Mouse (Mus musculus) bone marrow, adult 2 months (tissue): ENCODE data around the gene Agxt2. TPM values are rescaled to one million over a fixed set of nuclear protein-coding genes. Genes with fewer than 3 reads are reported as not detected.

Experiments used
- H3K27ac ChIP-seq: fragments of 200-500 bp; 2 replicates; pipeline ENCODE4 v1.5.1; 2012; ENCODE audit warnings: low read depth, mild to moderate bottlenecking, control low read depth, inconsistent platforms, low read length; ENCODE audit not compliant: control insufficient read depth, poor library complexity, insufficient read depth
- H3K4me1 ChIP-seq: fragments of 200-500 bp; 2 replicates; pipeline ENCODE4 v1.6.1; 2011; ENCODE audit warnings: low read length; ENCODE audit not compliant: control insufficient read depth, insufficient read depth
- H3K4me3 ChIP-seq: fragments of 200-500 bp; replicated peaks from 2 replicates; pipeline ENCODE3; 2011; ENCODE audit warnings: mild to moderate bottlenecking, low read depth, low read length, control low read depth; ENCODE audit not compliant: control insufficient read depth
- CTCF ChIP-seq: fragments of 200-500 bp; IDR thresholded peaks from 2 replicates; pipeline ENCODE4 v1.5.1; 2011; ENCODE audit warnings: low read length, control low read depth; ENCODE audit not compliant: control insufficient read depth, insufficient read depth
- POLR2A ChIP-seq: fragments of 200-500 bp; IDR thresholded peaks from 2 replicates; pipeline ENCODE4 v1.6.1; 2011; ENCODE audit warnings: low read depth, mild to moderate bottlenecking, control low read depth, low read length, borderline replicate concordance; ENCODE audit not compliant: control insufficient read depth
- WGBS: fragments of 180-500 bp; shearing (Covaris S2); methylation state at CpG from one replicate; pipeline ENCODE4 v1.1.7; 2018; 5-methylcytosine and 5-hydroxymethylcytosine counted together
- polyA plus RNA-seq: library from polyadenylated mRNA; stranded (reverse); fragments of >200 nt; gene quantifications from 2 replicates; pipeline ENCODE4 v1.2.4, GENCODE M21; 2011; ENCODE audit warnings: low replicate concordance; ENCODE audit not compliant: missing spikeins, insufficient read depth, insufficient read length

Gene Agxt2
- 0.59 TPM in 1 of 2 replicates, not detected in the other for polyA plus RNA-seq

GRCm38 (mm10) chr15:10358039-10358948, at the start of gene Agxt2:
Gene Agxt2 (plus strand): TSS chr15:10358532.
- Histone ChIP-seq H3K27ac (no peak within 1 kb of the TSS), H3K4me1 (no peaks in the 10 kb centered on the region), H3K4me3 (no peak within 1 kb of the TSS)
- TF ChIP-seq POLR2A = no peak
- TF ChIP-seq CTCF = no peak
- WGBS = 75% methylated on average over 9 of the region's 9 CpGs

GRCm38 (mm10) chr15:10311826-10312225, 46.5 kb upstream of the Agxt2 start:
- H3K27ac ChIP-seq = no peak overlapping the region
- 56% methylated on average over 5 of the region's 5 CpGs for WGBS
- TF ChIP-seq POLR2A = no peak
- TF ChIP-seq CTCF = no peak
- H3K4me3 ChIP-seq = no peak overlapping the region
- H3K4me1 ChIP-seq = no peaks in the 10 kb centered on the region

DNA sequence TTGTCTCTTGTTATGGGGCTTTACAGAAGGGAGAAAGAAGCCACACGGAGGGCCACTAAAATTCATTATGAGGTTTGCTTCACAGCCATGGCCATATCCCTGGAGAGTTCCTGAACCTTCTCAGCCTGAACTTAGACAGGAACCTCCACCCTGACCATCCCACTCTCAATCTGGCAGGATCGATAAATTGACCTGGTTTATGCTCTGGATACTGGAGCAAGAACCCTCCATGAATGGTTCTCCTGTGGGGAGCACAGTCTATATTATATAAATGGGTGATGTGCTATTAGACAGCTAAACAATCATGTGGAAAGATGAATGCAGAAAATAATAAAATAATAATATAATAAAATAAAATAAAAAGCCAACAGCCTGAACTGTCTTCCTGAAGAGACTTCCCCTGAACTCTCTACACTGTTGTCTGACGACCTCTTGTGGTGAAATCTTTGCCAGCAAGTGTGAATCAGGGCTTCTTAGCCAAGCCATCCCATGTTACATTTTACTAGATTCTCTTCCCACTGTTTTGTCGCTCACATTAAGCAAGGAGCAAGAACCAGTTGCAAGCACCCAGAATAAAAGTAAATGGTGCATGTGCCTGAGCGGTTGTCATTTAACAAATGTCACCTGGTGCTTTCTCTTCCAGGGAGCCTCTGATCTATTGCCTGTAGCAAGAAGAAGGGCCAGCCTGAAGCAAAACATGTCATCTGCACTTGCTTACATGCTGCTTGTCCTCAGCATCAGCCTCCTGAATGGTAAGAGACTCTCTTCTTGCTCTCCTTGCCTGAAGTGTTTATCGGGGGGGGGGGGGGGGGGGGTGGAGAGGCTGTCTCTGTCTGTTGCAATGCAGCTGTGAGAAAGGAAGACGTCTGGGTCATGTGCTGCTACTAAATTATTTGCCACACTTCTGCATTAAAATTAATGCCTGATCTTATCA, 44.5 kb upstream of the Agxt2 start:
- 45% methylated on average over 7 of the region's 7 CpGs for WGBS
- Histone ChIP-seq H3K27ac (no peak overlapping the region), H3K4me1 (no peaks in the 10 kb centered on the region), H3K4me3 (no peak overlapping the region)
- TF ChIP-seq CTCF (0 out of 2 replicates have a peak, but pooled peaks have one; percentile 9), POLR2A (no peak)

DNA sequence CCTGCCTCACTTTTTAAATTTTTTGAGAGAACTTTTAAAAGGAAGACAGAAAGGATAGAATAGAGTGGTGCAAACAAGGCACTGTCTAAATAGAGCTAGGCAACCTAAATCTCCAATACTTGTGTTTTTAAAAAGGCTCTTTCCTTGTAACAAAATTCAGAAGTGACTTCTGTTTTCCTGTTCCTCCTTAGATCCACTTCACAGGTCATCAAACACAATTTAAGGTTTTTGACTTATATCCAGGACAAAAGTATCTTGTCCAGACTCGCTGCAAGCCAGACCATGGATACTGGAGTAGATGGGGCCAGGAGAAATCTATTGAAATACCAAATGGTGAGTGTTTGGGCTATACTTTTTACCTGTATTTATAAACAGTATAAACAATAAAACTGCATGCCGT, 33.3 kb upstream of the Agxt2 start, which contains the start of gene Gm21973:
Gene Gm21973 (plus strand): TSS at position 301 of the 400 bp plus-strand sequence.
- H3K4me3 ChIP-seq = no peak within 1 kb of the TSS
- no peaks in the 10 kb centered on the region for H3K4me1 ChIP-seq
- no peak within 1 kb of the TSS for H3K27ac ChIP-seq
- 81% methylated on average over 2 of the region's 2 CpGs for WGBS
- no peak for TF ChIP-seq POLR2A
- TF ChIP-seq CTCF = no peak

- no peaks in the 10 kb centered on the region for H3K4me1 ChIP-seq
- no peak overlapping the region for H3K27ac ChIP-seq
- no peak overlapping the region for H3K4me3 ChIP-seq
- TF ChIP-seq CTCF (no peak), POLR2A (no peak)
- 82% methylated on average over 3 of the region's 3 CpGs for WGBS
These were observed 27.7 kb upstream of the Agxt2 start for GRCm38 (mm10) chr15:10330626-10331025.

DNA sequence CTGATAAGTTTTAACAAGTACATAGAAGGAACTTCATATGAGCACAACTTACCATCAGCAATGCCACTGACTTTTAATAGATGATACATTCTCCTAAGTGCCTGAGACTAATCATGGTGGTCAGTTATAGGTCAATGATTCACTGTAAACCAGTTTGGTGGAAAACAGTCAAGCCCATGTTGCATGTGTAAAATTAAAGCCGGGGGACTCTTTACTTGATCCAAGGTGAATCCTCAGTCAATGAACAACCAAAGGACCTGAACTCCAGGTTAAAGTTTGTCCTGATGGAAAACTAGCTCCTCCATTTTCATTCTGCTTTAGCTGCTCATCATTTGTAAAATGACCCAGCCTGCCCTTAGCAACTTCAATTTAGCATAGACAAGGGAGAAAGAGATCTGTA, 25.8 kb upstream of the Agxt2 start:
- 91% methylated on average over 1 of the region's 1 CpGs for WGBS
- Histone ChIP-seq H3K4me3 (no peak overlapping the region), H3K4me1 (no peaks in the 10 kb centered on the region), H3K27ac (no peak overlapping the region)
- TF ChIP-seq POLR2A (no peak), CTCF (no peak)

DNA sequence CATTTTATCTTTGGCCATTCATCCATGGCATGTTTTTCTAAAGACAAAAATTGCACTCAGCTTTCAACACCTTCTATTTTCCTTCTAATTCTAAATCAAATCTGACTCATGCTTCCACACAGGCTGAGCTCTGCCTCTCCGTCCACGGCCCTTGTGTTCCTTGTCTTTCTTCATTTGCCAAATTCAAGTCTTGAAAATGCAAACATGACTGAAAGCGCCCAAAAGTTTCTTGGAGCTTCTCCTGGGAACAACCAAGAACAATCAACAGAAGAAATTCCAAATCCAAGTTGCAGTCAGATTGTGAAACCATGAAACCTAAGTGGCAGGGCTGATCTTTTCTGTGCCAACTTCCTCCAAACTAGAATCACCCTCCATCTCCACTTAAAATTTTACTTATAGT, 19.7 kb upstream of the Agxt2 start:
- H3K4me1 ChIP-seq = no peaks in the 10 kb centered on the region
- TF ChIP-seq CTCF = no peak
- no peak for TF ChIP-seq POLR2A
- H3K27ac ChIP-seq = no peak overlapping the region
- no peak overlapping the region for H3K4me3 ChIP-seq
- WGBS = 76% methylated on average over 3 of the region's 3 CpGs

DNA sequence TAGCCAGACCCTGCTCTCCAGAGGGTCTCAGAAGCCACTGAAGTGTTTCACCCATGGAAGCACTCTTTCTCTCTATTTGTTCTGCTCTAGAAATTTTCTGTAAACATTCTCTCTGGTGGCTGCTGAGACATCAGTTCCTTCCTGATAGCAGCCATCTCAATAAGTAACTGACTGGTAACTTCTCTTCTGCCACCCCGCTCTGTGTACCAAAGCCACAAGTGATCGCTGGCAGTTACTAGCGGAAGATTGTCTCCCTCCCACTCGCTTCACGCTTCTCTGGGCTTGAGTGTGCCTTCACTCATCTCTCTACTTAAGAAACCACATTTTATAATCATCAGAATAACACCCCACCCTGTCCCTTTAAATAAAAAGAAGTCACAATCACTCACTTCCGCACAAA, 11.3 kb upstream of the Agxt2 start:
- TF ChIP-seq POLR2A (no peak), CTCF (no peak)
- WGBS = 64% methylated on average over 6 of the region's 6 CpGs
- Histone ChIP-seq H3K4me1 (no peaks in the 10 kb centered on the region; the same call in none of the 2 replicates), H3K27ac (no peak overlapping the region), H3K4me3 (no peak overlapping the region)
